Mouse (Mus musculus): ENCODE data around the gene 9530068E07Rik.

- TF ChIP-seq CTCF (IDR thresholded peaks at IDR 0.05; ENCODE audit: low read depth) (no peak), EP300 (IDR thresholded peaks at IDR 0.05; ENCODE audit: low read depth) (no peak)
Observed at GRCm38 (mm10) chr11:52418358-52418757, 22.1 kb downstream of the 9530068E07Rik start.

All from liver, postnatal 0 days (tissue).